Mouse (Mus musculus) mature B cell (primary cell): Measurements from ENCODE around the gene Crebrf.

Source experiments
- in situ Hi-C: fragments of 300-500 bp; cut with MboI; formaldehyde crosslinking; loops from 2 replicates; pipeline ENCODE4 v1.14.3; 2019

Crebrf gene

DNA sequence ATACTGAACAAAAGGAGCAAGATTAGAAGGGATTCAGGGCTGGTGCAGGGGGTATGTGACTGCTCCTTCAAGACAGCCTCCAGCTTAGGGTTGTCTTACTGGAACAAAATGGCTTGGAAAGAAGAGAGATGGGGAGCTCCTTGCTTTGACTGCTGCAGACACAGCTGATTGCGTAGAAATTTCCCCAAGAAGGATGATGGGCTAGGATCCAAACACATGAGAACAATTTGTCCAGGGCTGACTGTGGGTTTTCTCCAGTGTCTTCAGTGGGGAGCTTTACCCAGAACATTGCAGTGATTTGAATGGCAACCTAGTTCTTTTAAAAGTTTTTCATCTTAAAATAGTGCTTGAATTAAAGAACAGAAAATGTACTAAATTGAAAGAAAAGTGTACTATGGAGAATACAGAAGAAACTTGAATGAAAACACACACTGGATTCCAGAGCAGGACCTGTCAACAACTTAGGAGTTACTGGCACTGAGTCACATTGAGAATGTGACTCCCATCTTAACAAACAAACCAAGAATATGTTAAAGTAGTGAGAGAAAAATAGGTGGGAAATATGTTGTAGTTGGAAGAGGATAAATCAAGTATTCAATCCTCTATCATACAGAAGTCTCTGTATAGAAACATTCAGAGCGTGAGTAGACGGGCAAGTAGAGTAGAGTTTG is 63.1 kb downstream of the Crebrf start:
- in situ Hi-C loops, result no loop called here

GRCm38 (mm10) chr17:26779471-26779870 is 64.0 kb downstream of the Crebrf start:
- in situ Hi-C loops, result no loop called here

DNA sequence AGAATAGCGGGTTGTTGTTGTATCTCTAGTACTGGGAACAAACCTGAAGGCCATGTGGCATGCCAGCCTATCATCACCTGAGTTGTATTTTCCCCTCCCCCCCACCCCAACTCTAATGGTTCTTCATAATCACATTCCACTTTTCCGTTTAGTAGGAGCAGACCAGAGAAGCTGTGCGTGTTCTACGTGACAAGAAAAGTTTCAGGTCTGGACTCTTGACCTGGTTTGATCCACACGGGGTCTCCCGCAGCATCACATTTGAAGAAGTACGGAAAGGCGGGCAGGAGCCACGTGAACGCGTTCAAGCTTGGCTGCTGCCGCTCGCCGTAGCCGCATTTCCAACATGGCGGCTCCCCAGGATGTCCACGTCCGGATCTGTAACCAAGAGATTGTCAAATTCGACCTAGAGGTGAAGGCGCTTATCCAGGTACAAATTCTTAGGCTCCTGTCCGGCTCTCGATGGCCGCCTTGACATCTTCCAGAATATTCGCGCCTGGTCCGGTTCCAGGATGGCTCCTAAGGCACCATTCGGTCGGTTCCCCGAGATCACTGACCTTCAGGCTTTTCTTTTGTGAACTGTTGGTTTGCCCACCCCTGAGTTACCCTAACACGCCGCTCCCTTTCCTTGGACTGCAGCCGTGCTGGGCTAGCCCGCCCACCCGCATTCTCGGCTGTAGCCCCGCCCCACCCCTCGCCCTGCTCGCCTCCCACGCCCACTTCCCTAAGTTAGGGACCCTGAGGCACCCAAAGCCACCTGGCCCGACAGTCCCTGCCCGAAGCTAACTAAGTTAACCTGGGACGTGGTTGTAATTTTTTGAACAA is 65.5 kb downstream of the Crebrf start, which contains the start of gene Bnip1:
Gene Bnip1 (plus strand): TSS at position 317 of the 822 bp plus-strand sequence.
- in situ Hi-C loops, result no loop called here

GRCm38 (mm10) chr17:26781610-26782043 is 66.2 kb downstream of the Crebrf start:
- in situ Hi-C loops, result no loop called here

GRCm38 (mm10) chr17:26784525-26784924 is 69.1 kb downstream of the Crebrf start:
- in situ Hi-C loops, result no loop called here

DNA sequence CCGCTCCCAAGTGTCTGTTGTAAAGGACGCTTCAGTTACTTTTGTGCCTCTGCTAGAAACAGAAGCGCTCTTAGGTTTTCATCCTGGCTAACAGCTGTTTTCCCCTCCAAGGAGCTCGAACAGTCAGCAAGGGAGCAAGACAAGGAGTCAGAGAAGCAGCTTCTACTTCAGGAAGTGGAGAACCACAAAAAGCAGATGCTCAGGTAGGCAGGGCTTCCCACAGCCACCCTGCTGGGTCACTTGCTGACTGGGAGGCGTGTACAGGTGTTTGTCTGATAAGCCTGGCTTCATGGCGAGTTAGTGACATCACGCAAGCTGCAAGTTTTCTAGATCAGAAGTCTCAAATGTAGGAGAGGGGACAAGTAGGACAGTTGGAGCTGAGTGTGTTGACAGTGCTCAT is 71.1 kb downstream of the Crebrf start:
- in situ Hi-C loops, result no loop called here

DNA sequence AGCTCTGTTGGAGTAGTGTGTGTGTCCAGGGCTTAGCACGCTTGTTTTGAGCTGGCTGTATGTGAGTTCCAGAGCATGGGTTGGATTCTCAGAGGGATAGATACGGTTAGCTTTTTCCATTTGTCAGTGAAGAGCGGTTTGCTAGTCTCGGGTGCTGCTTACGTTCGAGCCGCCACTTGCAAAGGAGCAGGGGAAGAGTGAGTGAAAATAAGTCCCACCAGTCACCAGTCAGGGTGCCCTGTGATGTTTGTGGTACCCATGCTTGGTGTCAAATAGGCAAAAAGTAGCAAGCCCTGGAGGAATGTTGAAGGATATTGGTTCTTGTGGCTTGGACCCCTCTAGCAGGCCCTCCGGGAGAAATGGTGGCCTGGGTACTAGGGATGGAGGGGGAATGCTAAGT is 73.5 kb downstream of the Crebrf start:
- in situ Hi-C loops, result no loop called here

DNA sequence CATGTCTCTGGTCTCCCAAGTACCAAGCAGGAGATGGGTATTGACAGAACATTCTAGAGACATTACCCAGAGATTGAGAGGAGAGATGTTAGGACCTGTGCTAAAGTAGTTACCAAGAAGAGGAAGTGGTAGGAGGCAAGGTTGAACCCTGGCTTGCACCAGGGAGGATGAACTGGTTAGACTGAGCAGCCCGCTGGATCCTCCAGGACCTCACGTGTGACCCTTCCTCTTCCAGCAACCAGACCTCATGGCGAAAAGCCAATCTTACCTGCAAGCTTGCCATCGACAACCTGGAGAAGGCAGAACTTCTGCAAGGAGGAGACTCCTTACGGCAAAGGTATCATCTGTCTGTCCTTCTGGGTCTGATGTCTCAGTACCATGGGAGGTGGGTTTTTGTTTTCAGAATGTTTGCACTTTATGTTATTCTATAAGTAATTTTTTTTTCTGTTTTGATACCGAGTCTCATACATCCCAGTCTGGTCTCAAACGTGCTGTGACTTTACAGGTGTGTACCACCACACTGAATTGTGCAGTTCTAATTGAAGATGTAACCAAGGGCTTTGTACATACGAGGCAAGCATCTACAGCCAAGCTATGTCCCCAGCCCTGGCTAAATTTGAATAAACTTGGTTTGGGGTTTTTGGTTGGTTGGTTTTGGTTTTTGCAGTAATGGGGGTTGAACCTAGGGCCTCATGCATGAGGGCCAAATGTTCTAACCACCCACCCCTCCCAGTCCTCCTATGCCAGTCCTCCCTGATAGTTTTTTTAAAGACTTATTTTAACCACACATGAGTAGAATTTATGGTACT is 74.2 kb downstream of the Crebrf start:
- in situ Hi-C loops, result no loop called here

DNA sequence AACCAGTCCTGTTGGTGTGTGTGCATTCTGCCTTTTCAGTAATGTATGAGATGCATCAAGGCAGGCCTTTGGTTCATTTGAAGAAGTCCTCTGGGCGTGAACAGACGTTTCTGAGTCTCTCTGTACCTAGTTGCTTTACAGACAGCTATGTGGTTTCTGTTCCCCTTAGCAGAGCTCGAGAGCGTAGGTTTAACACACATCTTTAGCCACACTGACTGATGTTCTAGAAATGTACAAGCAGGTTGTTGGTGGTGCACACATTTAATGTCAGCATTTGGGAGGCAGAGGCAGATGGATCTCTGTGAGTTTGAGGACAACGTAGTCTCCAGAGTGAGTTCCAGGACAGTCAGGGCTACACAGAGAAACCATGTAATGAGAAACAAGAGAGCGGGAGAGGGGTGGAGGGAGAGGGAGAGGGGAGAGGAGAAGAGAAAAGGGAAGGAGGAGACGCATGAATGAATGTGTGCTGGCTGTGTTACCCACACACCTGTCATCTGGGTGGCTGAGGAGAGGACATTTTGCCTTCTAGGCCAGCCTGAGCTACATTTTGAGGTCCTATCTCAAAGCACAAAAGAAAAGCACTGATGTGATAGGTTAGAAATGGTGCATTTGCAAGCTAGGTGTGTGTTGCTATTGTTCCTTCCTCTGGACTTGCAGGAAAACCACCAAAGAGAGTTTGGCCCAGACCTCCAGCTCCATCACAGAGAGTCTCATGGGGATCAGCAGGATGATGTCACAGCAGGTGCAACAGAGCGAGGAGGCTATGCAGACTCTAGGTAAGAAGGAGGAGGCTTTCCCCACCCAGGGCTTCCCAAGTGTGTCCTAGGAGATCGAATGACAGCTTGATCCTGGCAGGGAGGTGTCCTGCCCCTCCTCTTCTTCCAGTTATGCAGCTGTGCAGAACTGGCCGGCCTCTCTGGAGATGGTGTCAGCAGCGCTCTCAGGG is 75.1 kb downstream of the Crebrf start:
- in situ Hi-C loops, result no loop called here

GRCm38 (mm10) chr17:26791580-26791979 is 76.1 kb downstream of the Crebrf start:
- in situ Hi-C loops, result no loop called here

- in situ Hi-C loops, result no loop called here
Measured at GRCm38 (mm10) chr17:26792096-26792495, 76.6 kb downstream of the Crebrf start.

DNA sequence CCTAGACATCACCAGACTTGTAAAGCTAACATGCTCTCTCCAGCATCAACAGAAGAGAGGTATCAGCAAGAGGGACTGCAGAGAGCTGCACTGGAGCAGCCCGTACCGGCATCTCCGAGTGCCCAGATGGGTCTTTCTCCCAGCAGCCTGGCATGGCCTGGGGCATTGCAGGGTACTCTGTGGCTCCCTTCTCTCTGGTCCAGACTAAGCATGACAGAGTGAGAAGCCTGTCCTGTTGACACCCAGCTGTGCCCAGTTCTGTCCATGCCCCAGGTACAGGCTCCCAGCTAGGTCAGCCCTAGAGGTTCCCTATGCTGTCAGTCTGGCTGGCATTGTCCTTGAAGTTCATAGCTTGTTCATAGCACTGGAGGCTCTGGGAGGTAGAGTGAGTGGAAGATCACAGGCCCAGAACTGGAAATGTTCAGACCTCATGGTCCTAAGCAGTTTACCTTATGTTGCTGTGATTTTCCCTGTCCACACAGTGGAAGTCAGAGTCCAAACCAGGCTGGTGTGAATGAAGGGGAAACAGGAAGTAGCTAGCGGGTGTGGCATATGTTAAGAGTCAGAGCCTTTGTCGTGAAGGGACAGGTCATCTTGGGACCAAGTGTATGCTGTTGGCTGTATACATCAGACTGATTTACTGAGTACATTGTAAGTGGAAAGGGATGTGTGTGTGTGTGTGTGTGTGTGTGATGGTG is 77.8 kb downstream of the Crebrf start:
- in situ Hi-C loops, result no loop called here

GRCm38 (mm10) chr17:26794744-26795143 is 79.3 kb downstream of the Crebrf start:
- in situ Hi-C loops, result loop anchor here (5.0 kb wide), 1 partner anchor 93 kb away; no protein-coding TSS in a partner anchor

DNA sequence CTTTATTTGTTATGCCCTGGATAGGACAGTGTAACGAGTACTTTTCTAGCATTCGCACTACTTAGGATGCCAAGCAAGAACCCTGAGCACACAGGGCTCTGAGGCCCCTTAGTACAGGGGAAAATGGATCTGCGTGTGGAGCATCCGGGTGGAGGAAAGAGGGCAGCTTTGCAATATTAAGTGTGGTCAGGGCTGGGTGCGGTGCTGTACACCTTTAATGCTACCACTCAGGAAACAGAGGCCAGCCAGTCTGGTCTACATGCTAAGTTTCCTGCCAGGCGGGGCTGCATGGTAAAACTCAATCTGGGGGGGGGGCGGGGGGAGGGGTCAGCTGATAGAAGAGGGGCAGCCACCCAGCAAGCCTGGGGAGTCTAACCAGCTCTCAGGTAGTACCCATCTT is 79.9 kb downstream of the Crebrf start:
- in situ Hi-C loops, result loop anchor here (5.0 kb wide), 1 partner anchor 92 kb away; no protein-coding TSS in a partner anchor

GRCm38 (mm10) chr17:26797379-26798128 is 82.1 kb downstream of the Crebrf start:
- in situ Hi-C loops, result loop anchor here (5.0 kb wide), 1 partner anchor 90 kb away; no protein-coding TSS in a partner anchor

DNA sequence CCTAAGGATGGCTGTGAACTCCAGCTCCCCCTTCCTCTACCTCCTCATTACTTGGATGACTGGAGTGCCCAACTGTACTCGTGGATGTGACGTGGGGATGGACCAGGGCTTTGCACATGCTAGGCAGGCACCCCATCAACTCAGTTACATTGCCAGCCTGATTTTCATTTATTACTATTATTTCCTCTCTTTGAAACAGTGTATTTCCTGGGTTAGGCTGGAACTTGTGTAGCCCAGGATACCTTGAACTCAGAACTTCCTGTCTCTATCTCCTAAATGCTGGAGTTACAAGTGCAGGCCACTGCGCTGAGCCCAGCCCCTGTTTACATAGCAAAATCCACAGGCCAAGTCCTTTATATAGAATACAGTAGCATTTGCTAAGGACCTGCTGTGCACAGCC is 87.4 kb downstream of the Crebrf start:
- in situ Hi-C loops, result no loop called here

DNA sequence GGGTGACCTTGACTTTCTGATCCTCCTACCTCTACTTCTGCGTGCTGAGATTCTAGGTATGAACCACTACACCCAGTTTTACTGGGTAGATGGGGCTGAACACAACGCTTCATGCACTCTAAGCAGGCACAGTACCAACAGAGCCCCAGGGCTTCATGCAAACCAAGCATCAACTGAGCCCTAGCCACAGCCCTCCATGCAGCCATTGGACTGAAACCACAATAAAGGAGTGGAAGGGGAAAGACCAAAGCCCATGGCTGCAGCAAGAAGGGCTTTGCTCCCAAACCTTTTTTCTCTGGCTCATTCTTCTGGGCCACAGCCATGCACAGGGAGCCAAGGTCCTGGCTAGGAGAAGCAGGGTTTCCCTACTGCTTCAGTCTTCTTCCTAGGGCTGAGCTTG is 97.2 kb downstream of the Crebrf start:
- in situ Hi-C loops, result no loop called here

GRCm38 (mm10) chr17:26813497-26813896 is 98.0 kb downstream of the Crebrf start:
- in situ Hi-C loops, result no loop called here

DNA sequence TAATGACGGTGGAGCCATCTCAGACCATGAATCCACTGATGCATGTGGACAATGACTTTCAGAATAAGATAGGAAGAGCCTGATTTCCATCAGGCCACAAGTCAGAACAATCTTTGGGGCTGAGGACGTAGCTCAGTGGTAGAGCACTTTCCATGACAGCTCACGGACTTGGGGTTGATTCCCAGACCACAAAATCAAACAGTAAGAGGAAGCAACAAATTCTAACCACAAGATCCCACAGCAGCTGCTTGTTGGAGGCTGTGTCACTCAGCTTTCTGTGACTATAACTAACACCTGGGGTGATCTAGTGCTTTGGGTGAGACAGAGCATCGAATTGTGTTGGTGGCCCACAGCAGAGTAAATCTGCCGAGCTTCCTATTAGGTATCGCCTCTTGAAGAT is 101.4 kb downstream of the Crebrf start:
- in situ Hi-C loops, result no loop called here

GRCm38 (mm10) chr17:26817776-26818175 is 102.3 kb downstream of the Crebrf start:
- in situ Hi-C loops, result no loop called here
